Mouse (Mus musculus) WW6 (cell line): ENCODE results near the gene Vps39.

Experiments used
- DNase-seq: peaks from one replicate; pipeline ENCODE4 v3.0.0-alpha.2; 2013; ENCODE audit warnings: low read depth, low spot score

Gene Vps39

DNA sequence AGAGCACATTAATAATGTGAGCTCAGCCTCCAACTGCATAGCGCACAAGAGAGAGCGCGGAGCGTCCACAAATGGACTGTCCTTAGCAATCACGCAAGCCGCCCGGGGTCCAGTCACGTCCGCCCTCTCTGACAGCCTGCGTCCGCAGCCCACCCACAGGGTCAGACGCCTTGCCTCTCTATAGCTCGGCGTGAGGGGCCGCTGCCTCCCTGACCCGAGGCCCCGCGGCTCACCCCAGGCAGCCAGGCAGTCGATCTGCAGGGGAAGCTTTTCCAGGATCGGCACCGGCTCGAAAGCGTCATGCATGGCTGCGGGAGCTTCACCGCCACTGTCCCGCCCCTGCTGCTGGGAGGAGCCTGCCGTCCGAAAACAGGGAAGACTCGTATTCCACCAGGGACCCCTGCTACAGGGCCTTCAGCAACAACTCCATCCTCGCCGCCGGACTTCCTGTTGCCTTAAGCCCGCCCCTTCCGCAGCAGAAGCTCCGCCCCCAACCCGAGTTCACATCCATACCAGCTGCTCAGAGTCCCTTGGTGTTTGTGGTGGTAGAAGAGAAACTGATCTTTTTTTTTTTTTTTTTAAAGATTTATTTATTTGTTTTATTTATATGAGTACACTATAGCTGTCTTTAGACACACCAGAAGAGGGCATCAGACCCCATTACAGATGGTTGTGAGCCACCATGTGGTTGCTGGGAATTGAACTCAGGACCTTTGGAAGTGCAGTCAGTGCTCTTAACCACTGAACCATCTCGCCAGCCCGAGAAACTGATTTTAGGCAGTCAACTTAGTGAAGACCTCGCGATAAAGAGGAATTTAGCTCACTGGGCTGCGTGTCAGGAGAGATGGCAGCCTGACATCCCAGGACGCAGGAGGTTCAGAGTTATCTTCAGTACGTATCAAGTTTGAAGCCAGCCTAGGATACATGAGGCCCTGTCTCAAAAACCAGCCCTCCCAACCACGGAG is at the start of gene Vps39:
Vps39 (minus strand) TSS at position 456 of the 965 bp plus-strand sequence.
- DNase-seq: peak; percentile 87

DNA sequence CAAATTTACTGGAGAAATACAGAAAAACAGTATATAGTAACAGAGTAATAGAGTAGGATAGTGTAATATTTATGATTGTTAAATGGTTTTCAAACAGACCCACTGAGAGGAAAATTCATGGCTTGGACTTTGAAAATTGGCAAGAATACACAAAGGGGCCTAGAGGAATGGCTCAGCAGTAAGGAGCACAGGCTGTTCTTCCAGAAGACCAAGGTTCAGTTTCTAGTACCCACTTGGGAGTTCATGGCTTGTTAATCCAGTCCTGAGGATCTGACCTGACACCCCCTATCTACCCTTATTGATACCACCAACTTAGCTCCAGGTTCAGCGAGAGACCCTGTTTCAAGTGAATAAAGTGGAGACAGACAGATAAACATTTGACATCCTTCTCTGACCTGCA is 45.0 kb upstream of the Vps39 start:
- no peak for DNase-seq

DNA sequence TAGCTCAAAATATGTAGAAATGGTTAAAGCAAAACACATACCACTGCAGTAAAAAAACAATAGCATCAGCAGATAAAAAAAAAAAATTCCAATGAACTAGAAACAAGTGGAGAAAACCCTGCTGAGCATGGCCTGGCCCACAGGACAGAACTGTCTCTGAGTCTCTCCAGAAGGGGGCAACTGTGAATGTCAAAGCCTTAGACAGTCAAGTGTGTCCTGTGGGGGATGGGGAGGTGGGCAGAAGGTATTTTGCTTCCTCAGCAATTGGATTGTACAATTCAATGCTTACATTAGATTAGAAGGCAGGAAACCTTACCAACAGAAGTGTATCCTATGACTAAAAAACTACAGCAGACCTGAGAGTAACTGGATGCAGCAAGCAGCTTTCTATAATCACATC is 39.5 kb upstream of the Vps39 start:
- DNase-seq: no peak

GRCm38 (mm10) chr2:120390934-120391333 is 38.0 kb upstream of the Vps39 start:
- DNase-seq: no peak

GRCm38 (mm10) chr2:120389376-120389775 is 36.4 kb upstream of the Vps39 start:
- DNase-seq: no peak

DNA sequence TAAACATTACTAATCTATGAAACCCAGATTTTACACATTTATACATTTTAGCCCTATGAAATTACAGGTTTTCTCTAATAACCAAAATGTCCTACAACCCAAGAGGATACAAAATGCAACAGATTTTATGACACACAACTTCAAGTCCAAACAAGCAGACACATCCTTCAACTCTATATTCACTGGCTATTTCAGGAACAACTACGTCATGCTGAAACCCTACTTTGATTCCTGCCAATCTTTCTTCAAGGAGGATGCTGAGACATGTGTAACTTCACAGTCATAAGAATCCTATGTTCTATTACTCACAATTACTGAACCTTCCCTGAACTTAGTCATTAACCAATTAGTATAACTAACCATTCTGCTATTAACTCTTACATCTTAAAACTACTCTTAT is 34.4 kb upstream of the Vps39 start:
- DNase-seq: no peak

DNA sequence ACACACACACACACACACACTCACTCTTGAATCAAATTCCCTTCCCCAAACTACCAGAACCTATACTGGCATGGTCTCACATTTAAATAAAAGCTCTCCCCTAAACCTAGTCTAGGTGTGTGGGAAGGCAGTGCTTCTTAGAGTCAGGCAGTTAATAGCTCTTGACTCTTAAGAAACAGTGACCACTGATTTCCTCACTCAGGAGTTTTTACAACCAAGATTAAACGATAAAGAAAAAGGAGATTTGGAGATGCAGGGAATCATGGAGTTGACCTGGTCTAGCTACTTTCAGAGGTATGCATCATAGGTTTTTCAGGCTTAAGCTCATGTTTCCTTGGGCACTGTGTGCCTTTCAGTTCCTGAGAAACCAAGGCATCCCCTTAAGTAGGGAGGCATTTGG is 33.3 kb upstream of the Vps39 start:
- DNase-seq: no peak

DNA sequence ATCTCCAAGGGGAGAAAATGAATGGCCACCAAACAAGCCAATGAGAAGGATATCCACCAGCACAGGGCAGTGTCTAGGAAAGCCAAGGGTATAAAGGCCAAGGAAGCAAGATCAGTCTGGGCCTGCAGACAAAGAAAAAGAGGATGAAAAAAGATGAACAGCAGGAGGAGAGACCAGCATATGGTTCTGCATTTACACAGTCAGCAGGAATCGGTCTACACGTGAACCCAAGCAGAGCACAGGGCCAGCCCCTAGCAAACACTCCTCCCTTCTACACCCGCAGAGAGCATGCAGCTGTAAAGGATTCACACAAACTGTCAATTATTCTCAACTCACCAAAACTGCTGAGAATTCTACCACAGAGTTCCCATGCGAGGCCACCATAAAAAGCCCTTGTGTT is 20.9 kb upstream of the Vps39 start:
- no peak for DNase-seq

GRCm38 (mm10) chr2:120367416-120368207 is 14.7 kb upstream of the Vps39 start:
- DNase-seq: no peak

GRCm38 (mm10) chr2:120366501-120366900 is 13.6 kb upstream of the Vps39 start:
- DNase-seq: no peak

- DNase-seq: no peak
Measured at GRCm38 (mm10) chr2:120360425-120360824, 7.5 kb upstream of the Vps39 start.

GRCm38 (mm10) chr2:120351321-120351720 is 1.6 kb downstream of the Vps39 start:
- no peak for DNase-seq

DNA sequence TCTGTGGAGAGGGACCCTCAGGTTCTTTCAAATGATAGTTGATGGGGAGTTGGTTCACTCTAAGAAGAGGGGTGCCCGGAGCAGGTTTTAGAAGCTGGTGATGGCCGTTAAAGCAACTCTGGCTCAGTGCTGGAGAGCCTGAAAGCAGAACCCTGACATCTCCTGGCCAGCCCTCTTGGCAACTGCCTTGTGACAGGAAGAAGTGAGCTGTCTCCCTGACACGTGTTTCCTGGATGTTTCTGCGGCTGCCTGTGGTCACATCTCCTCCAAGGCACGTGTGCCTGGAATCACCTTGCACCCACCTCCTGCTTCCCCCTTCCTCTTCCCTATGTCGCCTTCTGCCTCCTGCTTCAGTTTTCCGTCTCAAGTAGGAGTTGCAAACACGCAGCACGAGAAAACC is 4.8 kb downstream of the Vps39 start:
- DNase-seq: no peak

- no peak for DNase-seq
Measured at GRCm38 (mm10) chr2:120341741-120342140, 11.2 kb downstream of the Vps39 start.

GRCm38 (mm10) chr2:120337886-120338285 is 15.1 kb downstream of the Vps39 start:
- DNase-seq: no peak

DNA sequence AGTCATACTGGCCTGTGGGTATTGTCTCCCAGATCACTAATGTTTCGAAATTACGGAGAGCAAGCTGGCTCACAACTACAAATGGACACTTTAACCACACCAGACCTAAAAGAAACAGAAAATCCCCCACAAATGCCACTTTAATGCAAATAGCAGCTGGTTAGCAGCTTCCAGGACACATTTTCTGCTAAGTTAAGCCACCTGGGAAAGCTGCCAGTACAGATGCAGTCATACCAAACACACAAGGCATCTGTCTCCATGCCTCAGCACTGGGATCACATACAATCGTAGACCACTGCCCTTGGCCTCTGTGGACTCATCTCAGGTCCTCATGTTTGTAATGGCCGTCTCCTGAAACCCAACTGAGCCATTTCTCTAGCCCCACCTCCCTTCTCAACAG is 21.4 kb downstream of the Vps39 start:
- DNase-seq: no peak

DNA sequence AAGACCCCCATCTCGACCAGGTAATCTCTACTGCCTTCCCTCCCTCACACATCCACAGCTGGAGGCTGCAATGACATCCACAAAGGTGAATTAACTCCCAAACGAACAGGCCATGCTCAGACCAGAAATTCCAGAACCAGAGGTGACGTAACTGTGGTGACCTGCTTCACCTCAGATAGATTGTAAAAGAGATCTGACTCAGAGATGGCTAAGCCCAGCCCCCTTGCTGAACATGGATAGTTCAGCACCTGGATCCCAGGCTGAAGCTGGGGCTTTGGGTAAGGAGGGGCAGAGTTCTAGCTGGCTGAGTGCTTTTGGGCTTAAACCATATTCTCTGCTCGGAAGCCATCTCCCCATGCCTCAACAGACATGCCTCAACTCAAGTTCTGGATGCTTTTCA is 37.9 kb downstream of the Vps39 start:
- DNase-seq: no peak

DNA sequence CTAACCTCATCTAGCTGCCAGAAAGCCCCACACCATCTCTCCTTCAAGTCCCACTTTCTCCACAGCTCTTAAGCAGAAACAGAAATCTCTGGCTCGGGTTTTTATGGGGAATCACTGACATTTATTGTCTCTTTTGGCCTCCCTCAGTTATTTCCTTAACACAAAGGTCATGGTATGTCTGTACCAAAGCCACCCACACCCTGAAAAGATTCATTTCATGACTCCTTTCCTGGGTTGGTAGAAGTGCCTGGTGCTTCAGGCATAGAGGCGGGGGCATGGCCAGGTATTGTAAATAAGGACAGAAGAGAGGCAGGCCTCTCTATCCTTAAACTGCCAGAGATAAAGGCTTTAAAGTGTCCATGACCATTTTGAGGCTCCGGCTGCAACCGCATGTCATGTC is 38.5 kb downstream of the Vps39 start:
- DNase-seq: no peak

GRCm38 (mm10) chr2:120313976-120314375 is 39.0 kb downstream of the Vps39 start, which contains the start of gene Pla2g4f:
Gene Pla2g4f (minus strand): TSS chr2:120314165.
- DNase-seq: no peak

DNA sequence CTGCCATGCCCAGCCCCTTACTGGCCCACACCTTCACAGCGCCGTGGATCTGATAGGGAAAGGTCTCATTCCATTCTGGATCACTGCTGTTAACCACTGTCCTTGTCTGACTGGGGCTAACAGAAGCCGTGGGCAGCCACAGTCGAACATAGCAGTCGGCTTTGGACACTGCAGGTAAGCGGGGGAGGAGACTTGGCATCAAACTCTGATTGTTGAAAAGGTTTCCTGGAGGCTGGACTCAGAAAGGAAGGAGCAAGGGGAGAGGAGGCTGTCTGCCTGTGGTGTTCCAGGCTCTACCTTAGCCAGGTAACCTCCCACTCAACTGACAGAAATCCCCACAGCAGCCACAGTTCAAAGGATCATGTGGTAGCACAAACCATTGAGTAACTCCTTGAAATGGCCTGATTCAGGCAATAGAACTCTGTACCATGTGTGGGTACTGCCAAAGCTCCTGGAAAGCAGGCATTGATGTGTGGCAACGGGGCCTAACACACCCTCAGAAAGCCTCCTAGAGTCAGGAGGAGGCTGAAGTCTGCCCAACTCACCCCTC is 40.6 kb downstream of the Vps39 start:
- no peak for DNase-seq

DNA sequence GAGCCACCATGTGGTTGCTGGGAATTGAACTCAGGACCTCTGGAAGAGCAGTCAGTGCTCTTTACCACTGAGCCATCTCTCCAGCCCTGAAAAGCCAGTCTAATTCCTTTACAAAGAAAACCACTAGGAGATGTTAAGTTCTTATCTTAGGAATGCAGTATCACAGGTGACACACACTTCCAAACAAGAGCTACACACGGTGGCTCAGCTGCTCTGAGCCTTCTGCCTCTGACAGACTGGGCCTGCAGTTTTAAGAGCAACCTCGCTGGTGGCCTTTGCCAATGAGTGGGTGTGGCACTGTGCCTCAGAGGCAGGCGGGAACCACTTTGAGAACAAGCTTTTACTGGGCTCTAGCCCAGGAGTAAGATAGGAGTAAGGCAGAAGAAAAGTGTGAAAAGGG is 48.8 kb downstream of the Vps39 start:
- no peak for DNase-seq

DNA sequence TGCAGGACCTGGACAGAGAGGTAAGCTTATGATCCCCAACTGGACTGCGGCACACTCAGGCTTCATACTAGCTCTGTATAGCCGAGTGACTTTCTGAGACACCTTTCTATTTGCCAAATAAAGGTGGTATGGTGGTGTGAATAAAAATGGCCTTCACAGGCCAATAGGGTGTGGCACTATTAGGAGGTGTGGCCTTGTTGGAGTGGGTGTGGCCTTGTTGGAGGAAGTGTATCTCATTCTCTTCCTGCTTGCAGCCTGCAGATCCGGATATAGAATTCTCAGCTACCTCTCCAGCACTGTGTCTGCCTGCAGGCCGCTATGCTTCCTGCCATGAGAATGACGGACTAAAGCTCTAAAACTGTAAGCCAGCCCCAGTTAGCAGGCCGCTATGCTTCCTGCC is 51.9 kb downstream of the Vps39 start:
- DNase-seq: no peak
